Mouse (Mus musculus) cerebellum, postnatal 10 days (tissue): ENCODE data around the gene Il17ra.

Source experiments
- DNase-seq, 2 experiments: peaks; one replicate each; pipeline ENCODE4 v3.0.0; 2021; ENCODE audit warnings: mixed read lengths in 2 of 2

Il17ra gene

DNA sequence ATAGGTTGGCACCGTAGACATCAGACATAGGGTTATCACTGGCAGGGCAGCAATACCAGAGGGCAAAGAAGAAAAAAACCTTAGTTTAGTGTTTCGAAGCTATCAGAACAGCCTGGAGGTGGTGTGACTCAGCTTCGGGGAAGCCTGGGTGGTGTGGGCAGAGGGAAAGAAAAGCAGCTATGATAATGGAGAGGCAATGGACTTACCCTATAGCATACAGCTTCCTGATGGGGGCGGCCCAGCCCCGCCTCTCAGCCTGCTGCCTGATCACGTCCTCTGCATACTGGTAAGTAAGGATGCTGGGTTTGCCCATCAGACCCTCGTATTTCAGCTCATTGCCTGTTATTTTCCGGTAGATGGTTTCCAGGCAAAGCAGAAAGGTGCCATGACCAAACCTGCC, 47.4 kb downstream of the Il17ra start:
- no peak for DNase-seq

DNA sequence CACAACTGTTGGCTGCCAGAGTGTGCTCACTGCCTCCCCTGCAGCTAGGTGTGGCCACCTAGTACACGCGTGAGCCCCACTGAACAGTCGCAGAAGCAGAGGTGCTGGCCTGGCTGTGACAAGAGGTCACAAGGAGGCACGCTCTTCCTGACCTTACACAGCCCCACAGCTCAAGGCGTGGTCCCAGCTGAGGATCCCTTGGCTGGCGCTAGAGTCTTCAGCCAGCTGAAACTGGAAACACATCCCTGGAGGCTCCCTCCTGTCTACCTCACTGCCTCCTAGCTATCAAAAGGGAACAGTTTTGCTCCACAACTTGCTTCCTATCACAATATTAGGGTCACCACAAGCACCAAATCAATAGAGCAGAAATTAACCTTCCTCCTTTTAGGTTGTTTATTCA, 48.2 kb downstream of the Il17ra start:
- DNase-seq: no peak

DNA sequence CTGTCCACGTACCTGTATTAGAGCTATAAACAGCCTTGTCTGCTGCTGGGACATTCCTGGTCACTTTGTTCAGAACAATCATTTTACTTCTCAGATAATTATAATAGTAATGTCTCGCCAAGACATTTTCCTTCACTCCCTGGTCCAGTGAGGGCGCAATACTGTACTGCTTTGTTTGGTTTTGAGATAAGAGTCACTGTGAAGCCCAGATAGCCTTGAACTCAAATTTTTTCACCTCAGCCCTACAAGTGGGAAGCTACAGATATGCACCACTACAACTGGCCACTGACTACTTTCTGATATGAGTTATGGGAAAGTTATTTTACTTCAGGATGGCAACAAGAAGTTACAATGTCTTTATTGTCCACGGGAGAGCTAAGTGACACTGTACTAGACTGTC, 53.4 kb downstream of the Il17ra start:
- no peak for DNase-seq

DNA sequence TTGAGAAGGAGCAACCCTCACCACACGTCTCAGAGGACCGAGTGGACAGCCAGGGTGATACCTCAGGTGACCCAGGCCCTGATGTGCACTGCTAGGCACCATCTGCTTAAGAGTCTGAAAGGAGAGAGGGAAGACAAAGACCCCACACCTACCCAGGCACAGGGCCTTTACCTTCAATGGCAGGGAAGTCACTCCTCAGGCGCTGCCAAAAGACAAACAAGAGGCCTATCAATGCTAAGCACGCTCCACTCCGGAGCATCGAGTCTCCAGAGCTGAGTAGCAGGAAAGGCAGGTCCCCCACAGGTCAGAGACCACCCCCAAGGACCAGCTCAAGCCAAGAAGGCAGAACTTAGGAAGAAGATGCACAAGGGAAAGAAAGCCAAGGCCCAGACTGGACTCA, 53.8 kb downstream of the Il17ra start:
- DNase-seq: no peak

DNA sequence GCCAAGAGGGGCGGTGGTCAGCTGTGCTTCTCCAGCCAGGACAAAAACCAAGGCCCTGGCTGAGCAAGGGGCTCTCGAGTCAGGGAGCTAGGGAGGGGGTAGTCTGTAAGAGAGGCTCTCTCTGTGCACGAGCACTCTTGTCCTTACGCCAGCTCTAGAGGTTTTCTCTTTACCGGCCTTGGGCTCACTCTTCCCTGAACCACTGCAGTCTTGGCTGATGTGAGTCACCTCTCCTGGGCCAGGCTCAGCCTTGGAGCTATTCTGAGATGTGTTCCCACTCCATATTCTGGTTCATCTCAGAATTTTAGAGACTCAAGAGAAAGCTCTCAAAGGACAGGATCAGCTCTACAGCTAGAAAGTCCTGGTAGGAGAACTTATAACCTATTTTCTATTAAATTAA, 54.3 kb downstream of the Il17ra start:
- no peak for DNase-seq

DNA sequence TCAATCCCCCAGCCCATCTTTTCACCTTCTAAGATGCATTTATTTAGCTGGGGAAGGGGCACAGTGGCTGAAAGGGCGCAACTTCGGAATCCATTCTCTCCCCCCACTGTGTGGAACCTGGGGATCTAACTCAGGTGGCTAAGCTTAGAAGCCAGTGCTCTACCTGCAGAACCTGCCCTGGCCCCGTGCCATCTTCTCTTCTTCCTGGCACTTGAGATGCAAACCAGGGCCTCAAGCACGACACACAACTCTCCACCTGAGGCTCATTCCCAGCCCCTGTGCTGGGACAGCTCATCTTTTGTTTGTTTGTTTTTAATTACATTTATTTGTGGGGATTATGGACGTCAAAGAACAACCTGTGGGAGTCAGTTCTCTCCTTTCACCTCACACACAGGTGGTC, 56.6 kb downstream of the Il17ra start:
- DNase-seq: no peak

DNA sequence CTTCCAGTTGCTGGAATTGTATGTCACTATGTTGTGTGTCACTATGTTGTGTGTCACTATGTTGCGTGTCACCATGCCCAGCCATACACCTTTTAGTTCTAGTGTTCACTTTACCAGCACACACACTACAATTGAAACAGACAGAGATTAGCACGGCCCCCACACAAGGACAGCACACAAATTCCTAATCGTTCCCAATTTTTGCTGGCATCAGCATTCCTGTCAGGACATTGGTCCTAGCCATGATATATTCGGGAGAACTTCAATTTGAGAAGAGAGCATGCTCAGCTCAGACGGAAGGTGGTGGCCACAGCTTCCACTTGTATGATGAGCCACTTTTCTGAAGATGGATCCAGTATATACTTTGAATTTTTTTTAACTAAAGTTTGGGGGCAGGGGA, 61.7 kb downstream of the Il17ra start:
- no peak for DNase-seq

DNA sequence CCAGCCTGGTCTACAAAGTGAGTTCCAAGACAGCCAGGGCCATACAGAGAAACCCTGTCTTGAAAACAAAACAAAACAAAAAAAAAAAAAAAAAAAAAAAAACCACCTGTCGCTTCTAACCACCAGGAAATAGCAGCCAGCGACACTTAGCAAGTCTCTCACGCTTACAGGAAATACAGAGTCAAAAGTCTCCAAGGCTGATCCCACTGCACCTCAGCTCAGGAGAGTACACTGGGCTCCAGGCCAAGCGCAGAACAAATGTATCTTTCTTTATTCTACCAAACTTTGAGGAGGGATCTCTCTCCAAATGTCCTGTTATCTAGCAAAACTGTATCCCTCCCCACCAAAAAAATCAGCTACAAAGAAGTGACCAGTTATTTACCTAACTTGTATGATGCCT, 66.1 kb downstream of the Il17ra start:
- no peak for DNase-seq

DNA sequence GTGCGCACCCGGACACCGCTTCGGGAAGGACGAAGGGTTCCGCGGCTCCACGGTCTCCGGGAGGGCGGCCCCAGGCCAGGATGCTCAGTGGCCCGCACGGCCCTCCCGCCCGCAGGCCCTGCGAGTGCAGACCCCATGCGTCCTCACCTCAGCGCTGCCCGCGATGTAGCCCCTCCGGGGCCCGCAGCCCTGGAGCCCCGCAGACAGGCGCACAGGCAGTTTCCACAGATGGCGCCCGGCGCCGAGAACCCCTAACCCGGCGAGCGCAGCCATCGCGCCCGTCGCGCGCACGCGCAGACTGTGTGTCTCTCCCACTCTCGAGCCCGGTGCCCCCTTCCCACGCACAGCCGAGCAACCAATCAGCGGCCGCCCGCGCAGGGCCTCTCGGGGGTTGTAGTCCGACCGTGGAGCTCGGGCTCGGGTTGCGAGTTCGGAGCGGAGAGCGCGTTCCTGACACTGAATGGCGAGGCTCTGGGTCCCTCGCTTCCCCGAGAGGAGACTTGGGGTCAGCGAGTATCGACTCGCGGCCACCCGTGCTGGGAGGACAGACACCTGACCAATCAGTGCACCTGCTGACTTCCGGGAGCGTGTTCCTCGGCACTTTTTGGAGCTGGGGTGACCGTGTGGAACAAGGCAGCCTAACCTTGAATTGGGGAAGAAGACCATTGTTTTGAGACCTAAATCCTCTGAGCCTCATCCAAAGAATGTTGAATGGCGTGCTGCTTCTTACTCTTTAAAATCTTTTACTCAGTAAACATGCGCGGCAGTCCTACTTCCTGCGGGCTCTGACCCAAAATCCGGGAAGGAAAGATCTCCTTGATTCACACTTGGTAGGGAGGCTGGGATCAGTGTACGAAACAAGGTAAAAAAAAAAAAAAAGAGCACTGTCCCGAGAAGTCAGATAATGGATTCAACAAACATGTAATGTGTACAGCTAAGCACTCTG, 68.2 kb downstream of the Il17ra start, which contains the start of gene Hdhd5:
TSS of gene Hdhd5 (minus strand) at position 300 of the 946 bp plus-strand sequence.
- DNase-seq: peak; percentile 98

DNA sequence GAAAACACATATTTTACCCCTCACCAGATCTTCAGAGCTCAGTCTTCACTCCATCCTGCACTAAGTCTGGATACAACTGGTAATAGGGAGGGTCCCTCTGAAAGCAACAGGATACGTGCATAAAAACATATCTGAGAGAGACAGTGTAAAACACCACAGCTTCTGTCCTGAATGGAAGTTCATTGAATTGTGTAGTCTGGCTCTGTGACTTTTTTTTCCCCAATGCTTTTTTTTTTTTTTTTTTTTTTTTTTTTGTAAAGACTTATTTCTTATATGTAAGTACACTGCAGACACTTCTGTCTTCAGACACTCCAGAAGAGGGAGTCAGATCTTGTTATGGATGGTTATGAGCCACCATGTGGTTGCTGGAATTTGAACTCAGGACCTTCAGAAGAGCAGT, 69.5 kb downstream of the Il17ra start:
- DNase-seq: no peak

DNA sequence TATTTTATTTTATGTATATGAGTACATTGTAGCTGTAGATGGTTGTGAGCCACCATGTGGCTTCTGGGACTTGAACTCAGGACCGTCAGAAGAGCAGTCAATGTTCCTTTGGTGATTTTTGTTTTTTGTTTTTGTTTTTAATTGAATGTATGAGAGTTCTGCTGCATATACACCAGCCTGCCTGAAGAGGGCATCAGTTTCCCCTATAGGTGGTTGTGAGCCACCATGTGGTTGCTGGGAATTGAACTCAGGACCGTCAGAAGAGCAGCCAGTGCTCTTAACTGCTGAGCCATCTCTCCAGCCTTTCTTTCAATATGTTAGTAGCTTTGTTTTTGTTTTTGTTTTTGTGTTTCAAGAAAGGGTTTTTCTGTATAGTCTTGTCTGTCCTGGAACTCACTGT, 73.3 kb downstream of the Il17ra start:
- no peak for DNase-seq
